Mouse (Mus musculus) cerebellum, postnatal 4 days (tissue): Measurements from ENCODE around the gene Acvr2b.
A peak's percentile ranks its signal among the peaks of the same experiment; 100 is the strongest.

Experiments
- DNase-seq, 2 experiments: peaks; one replicate each; pipeline ENCODE4 v3.0.0; 2022; ENCODE audit warnings: low spot score in 2 of 2, mixed read lengths in 1 of 2

Acvr2b gene

DNA sequence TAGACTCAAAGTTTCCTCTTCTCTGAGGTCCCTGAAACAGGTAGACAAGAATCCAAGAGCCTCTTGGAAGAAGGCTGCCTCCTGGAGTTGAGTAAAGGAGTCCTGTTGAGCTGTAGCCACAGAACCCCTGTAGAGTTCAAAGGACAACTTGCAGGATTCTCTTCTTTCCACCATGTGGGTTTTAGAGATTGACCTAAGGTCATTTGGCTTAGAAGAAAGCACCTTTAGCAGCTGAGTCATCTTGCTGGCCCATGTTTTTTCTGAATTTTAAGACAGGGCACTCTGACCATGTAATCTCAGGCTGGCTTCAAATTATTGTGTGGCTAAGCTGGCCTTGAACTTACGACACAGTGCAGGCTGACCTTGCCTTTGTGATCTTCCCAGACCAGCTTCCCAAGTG is 71.1 kb downstream of the Acvr2b start:
- DNase-seq, result no peak

DNA sequence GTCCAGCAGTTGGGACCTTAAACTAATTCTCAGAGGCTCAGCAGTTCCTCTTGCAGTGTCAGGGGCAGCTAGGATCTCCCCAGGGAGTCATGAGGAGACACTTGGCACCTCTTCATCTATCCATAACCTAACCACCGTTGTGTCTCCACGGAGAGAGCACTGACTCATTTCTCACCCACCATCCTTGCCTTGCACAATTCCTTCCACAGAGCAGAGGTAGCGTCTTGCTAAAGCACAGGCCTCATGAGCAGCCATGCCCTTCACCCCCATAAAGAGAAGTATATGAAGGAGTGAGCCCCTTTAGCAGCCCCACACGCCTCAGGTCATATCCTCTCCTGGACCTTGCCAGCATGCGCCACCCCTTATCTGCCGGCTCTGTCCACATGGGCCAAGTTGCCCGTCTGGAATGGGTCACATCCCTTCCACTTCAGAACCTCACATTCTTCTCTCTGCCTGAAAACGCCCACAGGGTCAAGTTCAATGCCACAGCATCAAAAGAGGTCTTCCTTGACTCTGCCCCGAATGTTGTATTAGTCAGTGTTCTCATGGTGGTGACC is 71.8 kb downstream of the Acvr2b start:
- DNase-seq, result no peak

DNA sequence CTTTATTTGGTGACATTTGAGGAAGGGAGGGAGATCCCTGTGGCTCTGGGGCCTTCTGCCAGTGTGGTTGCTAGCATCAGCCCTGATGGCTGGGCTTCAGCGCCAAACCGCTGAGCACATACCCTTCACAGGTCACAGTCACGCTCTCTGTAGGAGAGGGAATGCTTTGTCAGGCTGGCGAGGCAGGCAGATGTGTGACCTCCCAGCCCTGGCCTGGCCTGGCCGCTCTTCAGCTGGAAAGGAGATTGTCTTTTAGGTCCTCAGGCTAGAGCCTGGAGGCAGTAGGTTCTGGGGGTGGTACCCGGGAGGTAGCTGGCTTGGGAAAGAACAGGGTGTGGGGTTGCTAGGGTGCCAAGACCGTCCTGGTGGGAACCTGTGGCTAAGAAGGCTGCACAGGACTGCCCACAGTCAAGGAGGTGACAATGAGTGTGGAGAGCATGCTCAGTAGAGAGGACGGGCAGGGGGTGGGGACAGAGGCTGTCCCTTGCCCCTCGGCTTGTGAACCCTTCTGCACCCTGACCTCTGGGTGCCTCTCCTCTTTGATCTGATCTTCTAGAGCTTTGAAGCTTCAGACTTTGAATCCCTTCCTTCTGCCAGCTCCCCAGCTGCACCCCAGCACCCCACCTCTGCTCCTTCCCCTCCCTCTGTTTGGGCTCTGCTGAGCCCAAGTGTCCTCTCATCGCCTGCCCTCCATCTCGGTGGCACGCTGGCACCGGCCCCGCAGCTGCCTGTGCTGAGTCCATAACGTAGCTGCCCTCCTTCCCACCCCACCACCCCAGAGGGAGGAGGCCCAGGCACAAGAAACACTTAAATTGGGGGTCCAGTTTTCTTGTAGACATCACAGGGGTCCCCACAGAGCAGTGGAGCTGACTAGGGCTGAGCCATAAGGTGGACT is 73.0 kb downstream of the Acvr2b start:
- no peak for DNase-seq

DNA sequence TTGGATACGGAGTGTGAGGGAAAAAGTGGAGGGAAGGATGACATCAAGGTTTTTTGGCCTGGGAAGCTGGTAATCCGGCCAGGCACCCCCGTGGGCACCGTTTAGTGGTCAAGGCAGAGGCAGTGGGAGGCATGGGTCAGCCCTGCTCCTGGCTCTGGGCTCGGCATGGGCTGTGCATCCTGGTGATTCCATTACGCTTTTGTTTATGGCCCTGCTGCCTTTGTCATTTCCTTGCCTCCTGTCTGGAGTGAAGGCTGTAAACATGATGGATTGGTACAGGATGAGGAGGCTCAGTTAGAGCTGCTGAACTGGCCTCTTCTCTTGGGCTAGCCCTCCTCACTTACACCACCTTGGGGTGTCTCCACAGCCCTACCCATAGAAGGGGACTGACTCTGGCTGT is 75.8 kb downstream of the Acvr2b start:
- DNase-seq, result no peak

DNA sequence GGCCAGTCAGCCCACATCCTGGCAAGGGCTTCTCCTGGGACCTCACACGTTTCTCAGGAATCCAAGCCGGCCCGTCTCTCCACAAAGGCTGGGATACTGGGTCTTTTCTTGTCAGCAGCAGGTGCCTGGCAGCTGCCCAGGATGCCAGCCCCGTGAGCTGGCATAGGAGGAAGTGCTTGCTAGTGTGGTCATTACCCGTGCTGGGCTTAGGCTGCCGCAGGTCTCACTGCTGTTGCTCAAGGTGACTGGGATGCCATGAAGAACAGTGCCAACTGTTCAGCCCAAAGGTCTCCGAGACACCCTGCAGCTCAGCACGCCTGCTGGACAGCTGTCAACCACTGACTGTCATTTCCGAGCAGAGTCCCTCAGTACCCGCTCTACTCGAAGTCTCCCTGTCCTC is 76.4 kb downstream of the Acvr2b start:
- peak in 1 of 2 experiments; percentile 33 for DNase-seq

DNA sequence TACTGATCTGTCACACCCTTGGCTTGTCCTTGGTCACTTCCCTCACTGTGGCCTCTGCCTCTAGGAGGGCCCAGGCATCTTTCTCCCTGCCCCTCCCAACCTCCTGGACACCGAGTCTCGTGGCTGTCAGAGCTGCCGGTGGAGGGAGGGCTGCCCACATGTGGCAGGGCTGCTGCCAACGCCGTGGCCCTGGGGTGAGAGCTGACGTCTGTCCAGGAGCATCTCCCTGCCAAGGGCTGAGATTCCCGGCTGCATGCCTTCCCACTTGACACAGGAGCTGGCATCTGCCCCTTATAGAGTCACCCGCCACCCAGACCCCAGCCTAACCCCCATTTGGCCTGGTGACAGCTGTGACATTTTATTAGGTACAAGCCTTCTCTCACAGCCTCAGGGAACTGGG is 77.4 kb downstream of the Acvr2b start:
- DNase-seq, result peak in 1 of 2 experiments; percentile 35

DNA sequence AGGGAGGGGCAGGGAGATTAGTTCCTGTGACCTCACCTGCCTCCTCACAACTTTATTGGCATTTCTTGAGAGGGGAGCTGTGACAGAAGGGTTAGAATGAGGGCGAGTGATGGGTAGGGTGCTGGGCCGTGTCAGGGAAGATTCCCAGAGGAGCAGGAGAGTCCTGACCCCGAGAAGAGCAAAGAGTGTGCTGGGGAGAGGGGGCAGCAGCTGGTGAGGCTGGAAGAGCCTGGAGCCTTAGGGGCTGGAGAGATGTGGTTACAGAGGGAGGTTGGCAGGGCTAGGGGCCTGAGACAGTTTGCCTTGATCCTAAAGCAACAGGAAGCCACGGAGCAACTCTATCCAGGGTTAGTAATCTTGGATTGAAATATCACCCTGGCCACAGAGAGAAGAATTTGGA is 79.7 kb downstream of the Acvr2b start:
- no peak for DNase-seq

DNA sequence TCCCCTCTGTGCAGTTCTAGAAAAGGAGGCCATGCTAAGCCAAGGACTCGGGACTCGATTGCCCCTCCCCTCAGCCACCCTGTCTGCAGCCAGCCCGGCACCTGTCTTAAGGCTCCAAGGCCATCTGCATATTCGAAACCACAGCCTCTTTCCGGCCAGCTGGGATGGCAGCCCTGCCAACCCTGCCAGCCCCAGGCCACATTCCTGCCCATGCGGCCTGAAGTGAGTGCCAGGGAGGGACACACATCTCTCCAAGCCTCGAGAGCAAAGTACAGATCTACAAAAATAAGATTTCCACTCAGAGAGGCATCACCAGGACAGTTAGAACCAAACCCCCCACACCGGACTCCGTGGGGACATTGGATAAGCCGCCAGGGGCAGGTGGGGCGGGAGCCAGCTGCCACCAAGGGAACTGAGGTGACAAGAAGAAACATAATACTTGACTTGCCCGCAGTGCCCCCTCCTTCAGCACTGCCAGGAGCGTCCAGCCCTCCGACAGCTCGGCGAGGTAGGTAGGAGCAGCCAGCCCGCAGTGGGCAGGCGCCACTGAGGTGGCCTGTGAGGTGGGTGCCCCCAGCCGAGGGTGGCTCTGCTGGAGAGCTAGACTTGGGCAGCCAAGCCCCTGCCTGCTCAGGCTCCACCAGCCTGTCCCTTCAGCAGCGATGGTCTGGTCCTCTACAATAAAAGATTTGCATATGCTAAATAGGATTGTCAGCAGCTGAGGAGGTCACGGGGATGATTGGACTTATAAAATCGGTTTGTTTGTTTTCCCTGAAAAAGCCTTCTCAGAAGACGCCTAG is 81.8 kb downstream of the Acvr2b start:
- DNase-seq, result peak in 1 of 2 experiments; percentile 51

DNA sequence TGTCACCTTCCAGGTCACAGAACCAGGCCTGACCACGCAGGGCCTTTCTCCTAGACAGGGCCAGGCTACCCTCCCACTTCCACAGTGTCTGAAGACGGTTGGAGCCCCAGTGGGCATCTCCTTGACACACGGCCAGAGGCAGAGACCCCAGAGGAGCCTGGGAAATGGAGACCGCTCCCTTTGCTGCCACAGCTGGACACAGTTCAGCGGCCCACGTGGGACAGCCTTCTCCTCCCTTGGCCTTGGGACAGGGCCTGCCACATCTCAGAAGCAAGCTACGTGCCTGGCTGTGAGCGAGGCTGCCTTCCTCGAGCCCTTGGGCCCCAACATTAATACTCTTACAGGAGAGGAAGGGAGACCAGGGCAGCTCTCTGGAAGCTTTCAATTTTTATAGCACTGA is 82.5 kb downstream of the Acvr2b start:
- DNase-seq, result no peak
